Mouse (Mus musculus) left cerebral cortex, postnatal 36 days (tissue): ENCODE measurements at regions not wholly inside any gene's neighbourhood (a gene's known extent, or its start where the extent isn't known, plus 50 kb on each side); places are given as distances from the start of the nearest gene placed in this dataset.

Experiments used
- DNase-seq, 2 experiments: peaks; one replicate each; pipeline ENCODE4 v3.0.0; 2021 to 2022; ENCODE audit warnings: low spot score in 2 of 2, mixed read lengths in 1 of 2
- intact Hi-C: fragments of 180-260 bp; cut with DNase I; formaldehyde crosslinking; loops from one replicate; pipeline ENCODE4 v1.15.1; 2025

- intact Hi-C loops, result no loop called here
- no peak for DNase-seq
Observed at GRCm38 (mm10) chr5:118962152-118962551, 401.7 kb downstream of the Med13l start.

- intact Hi-C loops, result no loop called here
- no peak for DNase-seq
Observed at GRCm38 (mm10) chr5:118963001-118963400, 402.5 kb downstream of the Med13l start.

- DNase-seq, result no peak
- intact Hi-C loops, result no loop called here
Observed at GRCm38 (mm10) chr5:118966901-118967300, 406.4 kb downstream of the Med13l start.

GRCm38 (mm10) chr5:118967718-118968117, 407.2 kb downstream of the Med13l start:
- DNase-seq, result no peak
- intact Hi-C loops, result no loop called here

GRCm38 (mm10) chr5:118975147-118975546, 414.7 kb downstream of the Med13l start:
- DNase-seq, result no peak
- intact Hi-C loops, result no loop called here

- intact Hi-C loops, result no loop called here
- DNase-seq, result no peak
Observed at GRCm38 (mm10) chr5:118978921-118979630, 418.6 kb downstream of the Med13l start.

- DNase-seq, result no peak
- intact Hi-C loops, result no loop called here
Observed at GRCm38 (mm10) chr5:118981046-118981445, 420.6 kb downstream of the Med13l start.

- intact Hi-C loops, result no loop called here
- DNase-seq, result no peak
Observed at GRCm38 (mm10) chr5:118984251-118984650, 423.8 kb downstream of the Med13l start.

- intact Hi-C loops, result no loop called here
- no peak for DNase-seq
Observed at GRCm38 (mm10) chr5:118984797-118985408, 424.4 kb downstream of the Med13l start.

- DNase-seq, result no peak
- intact Hi-C loops, result no loop called here
Observed at GRCm38 (mm10) chr5:118987376-118988000, 427.0 kb downstream of the Med13l start.

- intact Hi-C loops, result no loop called here
- no peak for DNase-seq
Observed at GRCm38 (mm10) chr5:118999124-118999523, 438.6 kb downstream of the Med13l start.

GRCm38 (mm10) chr5:119005825-119006471, 445.5 kb downstream of the Med13l start:
- intact Hi-C loops, result no loop called here
- no peak for DNase-seq

- intact Hi-C loops, result no loop called here
- no peak for DNase-seq
Observed at GRCm38 (mm10) chr5:119010048-119010447, 449.6 kb downstream of the Med13l start.

GRCm38 (mm10) chr5:119015181-119015580, 454.7 kb downstream of the Med13l start:
- no peak for DNase-seq
- intact Hi-C loops, result no loop called here

- intact Hi-C loops, result no loop called here
- DNase-seq, result no peak
Observed at GRCm38 (mm10) chr5:119015606-119016255, 455.3 kb downstream of the Med13l start.

GRCm38 (mm10) chr5:119016420-119016819, 455.9 kb downstream of the Med13l start:
- intact Hi-C loops, result no loop called here
- no peak for DNase-seq

- intact Hi-C loops, result no loop called here
- no peak for DNase-seq
Observed at GRCm38 (mm10) chr5:119023947-119024346, 463.5 kb downstream of the Med13l start.

GRCm38 (mm10) chr5:119032051-119032450, 471.6 kb downstream of the Med13l start:
- intact Hi-C loops, result no loop called here
- no peak for DNase-seq

GRCm38 (mm10) chr5:119044548-119044947, 484.1 kb downstream of the Med13l start:
- intact Hi-C loops, result no loop called here
- no peak for DNase-seq

GRCm38 (mm10) chr5:119047581-119047980, 487.1 kb downstream of the Med13l start:
- intact Hi-C loops, result no loop called here
- no peak for DNase-seq
